Mouse (Mus musculus): ENCODE results near the gene Rbm26.

Gene Rbm26

GRCm38 (mm10) chr14:105085332-105085993 lies 91.7 kb downstream of the Rbm26 start:
- DNase-seq = no peak

- DNase-seq = no peak
Observed at GRCm38 (mm10) chr14:105084757-105085330, 92.3 kb downstream of the Rbm26 start.

- DNase-seq = no peak
Observed at GRCm38 (mm10) chr14:105084106-105084505, 93.0 kb downstream of the Rbm26 start.

- DNase-seq = no peak
Observed at GRCm38 (mm10) chr14:105074776-105075175, 102.4 kb downstream of the Rbm26 start.

GRCm38 (mm10) chr14:105074376-105074775 lies 102.8 kb downstream of the Rbm26 start:
- DNase-seq = no peak

GRCm38 (mm10) chr14:105071010-105071509 lies 106.1 kb downstream of the Rbm26 start:
- no peak for DNase-seq

GRCm38 (mm10) chr14:105070258-105071009 lies 106.7 kb downstream of the Rbm26 start:
- no peak for DNase-seq

- DNase-seq = no peak
Observed at GRCm38 (mm10) chr14:105068060-105068459, 109.1 kb downstream of the Rbm26 start.

GRCm38 (mm10) chr14:105064243-105064642 lies 112.9 kb downstream of the Rbm26 start:
- no peak for DNase-seq

- DNase-seq = no peak
Observed at GRCm38 (mm10) chr14:105061230-105061629, 115.9 kb downstream of the Rbm26 start.

GRCm38 (mm10) chr14:105057934-105058333 lies 119.2 kb downstream of the Rbm26 start:
- DNase-seq = no peak
